Mouse (Mus musculus): ENCODE results near the gene Abhd2.
"Not testable (repeated sequence)": the region's sequence is repeated elsewhere in the genome, so short reads cannot be mapped to it uniquely, and the experiment has no call there.

The Abhd2 gene

GRCm38 (mm10) chr7:79266228-79266627 lies 6.8 kb upstream of the Abhd2 start:
- no peak for DNase-seq (ENCODE audit: low spot score in 2 of 2)

GRCm38 (mm10) chr7:79267690-79268388 lies 5.2 kb upstream of the Abhd2 start:
- DNase-seq (ENCODE audit: low spot score in 2 of 2): no peak

- DNase-seq (ENCODE audit: low spot score in 2 of 2): no peak
Observed at GRCm38 (mm10) chr7:79268897-79269296, 4.1 kb upstream of the Abhd2 start.

GRCm38 (mm10) chr7:79269411-79269810 lies 3.6 kb upstream of the Abhd2 start:
- DNase-seq (ENCODE audit: low spot score in 2 of 2): no peak

- peak in 1 of 2 experiments; percentile 31 for DNase-seq (ENCODE audit: low spot score in 2 of 2)
Observed at GRCm38 (mm10) chr7:79269866-79270265, 3.1 kb upstream of the Abhd2 start.

- peak; percentile 36 to 58 for DNase-seq (ENCODE audit: low spot score in 2 of 2)
Observed at GRCm38 (mm10) chr7:79270961-79271387, 2.0 kb upstream of the Abhd2 start.

- no peak for DNase-seq (ENCODE audit: low spot score in 2 of 2)
Observed at GRCm38 (mm10) chr7:79271861-79272788, 874 bp upstream of the Abhd2 start.

- peak; percentile 28 to 49 for DNase-seq (ENCODE audit: low spot score in 2 of 2)
Observed at GRCm38 (mm10) chr7:79273738-79274472, 906 bp downstream of the Abhd2 start.

GRCm38 (mm10) chr7:79274473-79275010 lies 1.5 kb downstream of the Abhd2 start:
- DNase-seq (ENCODE audit: low spot score in 2 of 2): no peak

- no peak for DNase-seq (ENCODE audit: low spot score in 2 of 2)
Observed at GRCm38 (mm10) chr7:79275345-79275744, 2.3 kb downstream of the Abhd2 start.

GRCm38 (mm10) chr7:79278432-79278831 lies 5.4 kb downstream of the Abhd2 start:
- DNase-seq (ENCODE audit: low spot score in 2 of 2): no peak

- DNase-seq (ENCODE audit: low spot score in 2 of 2): no peak
Observed at GRCm38 (mm10) chr7:79279376-79280029, 6.5 kb downstream of the Abhd2 start.

- no peak for DNase-seq (ENCODE audit: low spot score in 2 of 2)
Observed at GRCm38 (mm10) chr7:79282883-79283670, 10.1 kb downstream of the Abhd2 start.

- DNase-seq (ENCODE audit: low spot score in 2 of 2): not testable (repeated sequence)
Observed at GRCm38 (mm10) chr7:79283671-79283941, 10.6 kb downstream of the Abhd2 start.

- DNase-seq (ENCODE audit: low spot score in 2 of 2): no peak
Observed at GRCm38 (mm10) chr7:79284160-79284888, 11.3 kb downstream of the Abhd2 start.

- DNase-seq (ENCODE audit: low spot score in 2 of 2): no peak
Observed at GRCm38 (mm10) chr7:79284889-79285280, 11.9 kb downstream of the Abhd2 start.

GRCm38 (mm10) chr7:79285408-79285807 lies 12.4 kb downstream of the Abhd2 start:
- DNase-seq (ENCODE audit: low spot score in 2 of 2): no peak

- no peak for DNase-seq (ENCODE audit: low spot score in 2 of 2)
Observed at GRCm38 (mm10) chr7:79287226-79287625, 14.2 kb downstream of the Abhd2 start.

GRCm38 (mm10) chr7:79287928-79288327 lies 14.9 kb downstream of the Abhd2 start:
- DNase-seq (ENCODE audit: low spot score in 2 of 2): no peak

GRCm38 (mm10) chr7:79288422-79288821 lies 15.4 kb downstream of the Abhd2 start:
- no peak for DNase-seq (ENCODE audit: low spot score in 2 of 2)
